Mouse (Mus musculus) liver, embryonic 14.5 days (tissue): ENCODE results near the gene Igdcc3.

Experiments
- CTCF ChIP-seq: IDR thresholded peaks from 2 replicates; pipeline ENCODE4 v1.5.1; 2016; ENCODE audit warnings: antibody characterized with exemption, low read depth, control low read depth
- EP300 ChIP-seq: IDR thresholded peaks from 2 replicates; pipeline ENCODE4 v1.6.1; 2016; ENCODE audit warnings: antibody characterized with exemption, low read depth

DNA sequence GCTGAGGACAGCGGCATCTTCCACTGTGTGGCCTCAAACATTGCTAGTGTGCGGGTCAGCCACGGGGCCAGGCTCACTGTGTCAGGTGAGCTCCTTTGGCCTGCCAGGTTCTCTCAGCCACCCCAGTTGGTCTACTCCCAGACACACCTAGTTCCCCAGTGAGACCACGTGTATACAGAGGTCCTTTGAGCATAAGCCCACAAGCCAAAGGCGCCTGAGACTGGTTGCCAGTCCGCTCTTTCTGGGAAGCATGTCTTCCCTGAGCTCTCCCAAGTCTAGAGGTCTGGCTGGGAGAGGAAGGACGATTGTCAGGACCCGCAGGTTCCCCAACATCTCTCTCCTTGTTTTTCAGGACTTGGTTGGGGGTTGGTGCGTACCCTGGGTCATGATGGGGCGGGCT is 36.9 kb downstream of the Igdcc3 start:
- no peak for TF ChIP-seq EP300
- no peak for TF ChIP-seq CTCF
